Mouse (Mus musculus): Measurements from ENCODE around the gene Tmem203. TPM values are rescaled to one million over a fixed set of nuclear protein-coding genes. Genes with fewer than 3 reads are reported as not detected.
A peak's percentile ranks its signal among the peaks of the same experiment; 100 is the strongest.

Tmem203 gene
- polyA plus RNA-seq, 1 experiment from 2014 or later = 15.4 TPM

- no peak overlapping the region for H3K4me3 ChIP-seq
- no peaks in the 10 kb centered on the region for H3K9me3 ChIP-seq
- H3K27ac ChIP-seq = no peak overlapping the region
- H3K36me3 ChIP-seq (replicated peaks) = peaks cover 17% of the 10 kb centered on the region; the same call in 1 of the 2 replicates
- ATAC-seq (replicated peaks) = no peak
- H3K4me2 ChIP-seq = no peak overlapping the region
- H3K9ac ChIP-seq = no peak overlapping the region
- H3K4me1 ChIP-seq = peaks cover 35% of the 10 kb centered on the region
- peaks cover 61% of the 10 kb centered on the region for H3K27me3 ChIP-seq (replicated peaks)
- 87% methylated on average over 7 of the region's 7 CpGs for WGBS
Measured at GRCm38 (mm10) chr2:25288734-25289345, 33.6 kb downstream of the Tmem203 start.

GRCm38 (mm10) chr2:25289651-25290050 lies 34.4 kb downstream of the Tmem203 start, which contains the start of gene Lrrc26:
Lrrc26 (plus strand) TSS chr2:25289915.
- H3K36me3 ChIP-seq (replicated peaks) = peaks cover 17% of the 10 kb centered on the region; the same call in 1 of the 2 replicates
- 7% methylated on average over 11 of the region's 11 CpGs for WGBS
- peaks cover 69% of the 10 kb centered on the region for H3K27me3 ChIP-seq (replicated peaks)
- no peaks in the 10 kb centered on the region for H3K9me3 ChIP-seq
- peak within 1 kb of the TSS; percentile 20 for H3K9ac ChIP-seq
- H3K4me2 ChIP-seq = peak within 1 kb of the TSS; percentile 53
- ATAC-seq (replicated peaks) = no peak
- H3K4me1 ChIP-seq = peaks cover 35% of the 10 kb centered on the region
- H3K4me3 ChIP-seq = peak within 1 kb of the TSS; percentile 27
- H3K27ac ChIP-seq = no peak within 1 kb of the TSS

- Histone ChIP-seq H3K36me3 (replicated peaks) (peaks cover 11% of the 10 kb centered on the region; the same call in 1 of the 2 replicates), H3K27me3 (replicated peaks) (peaks cover 74% of the 10 kb centered on the region), H3K4me2 (peak overlapping the region; percentile 53), H3K9me3 (no peaks in the 10 kb centered on the region), H3K27ac (no peak overlapping the region), H3K4me3 (peak overlapping the region; percentile 27), H3K4me1 (peaks cover 35% of the 10 kb centered on the region), H3K9ac (peak overlapping the region; percentile 20)
- peak; percentile 56; the same call in 1 of the 2 replicates for ATAC-seq (replicated peaks)
- WGBS = 2% methylated on average over 54 of the region's 54 CpGs
Measured at GRCm38 (mm10) chr2:25290101-25290815, 35.0 kb downstream of the Tmem203 start.

GRCm38 (mm10) chr2:25290816-25291130 lies 35.5 kb downstream of the Tmem203 start:
- peak overlapping the region; percentile 53 for H3K4me2 ChIP-seq
- whole genome bisulfite sequencing = under 1% methylated on average over 18 of the region's 18 CpGs

GRCm38 (mm10) chr2:25291184-25292053 lies 36.2 kb downstream of the Tmem203 start:
- Histone ChIP-seq H3K9me3 (no peaks in the 10 kb centered on the region), H3K4me3 (peak overlapping the region; percentile 27), H3K4me2 (peak overlapping the region; percentile 53), H3K4me1 (peaks cover 35% of the 10 kb centered on the region), H3K9ac (peak overlapping the region; percentile 16; the same call in 1 of the 2 replicates), H3K27ac (no peak overlapping the region), H3K27me3 (replicated peaks) (peaks cover 81% of the 10 kb centered on the region), H3K36me3 (replicated peaks) (peaks cover 13% of the 10 kb centered on the region; the same call in 1 of the 2 replicates)
- 6% methylated on average over 32 of the region's 32 CpGs for WGBS
- peak; percentile 10 for ATAC-seq (replicated peaks)

More at GRCm38 (mm10) chr2:25290816-25291130, 35.5 kb downstream of the Tmem203 start:
- Histone ChIP-seq H3K9ac (peak overlapping the region; percentile 16; the same call in 1 of the 2 replicates), H3K27me3 (replicated peaks) (peaks cover 79% of the 10 kb centered on the region), H3K36me3 (replicated peaks) (peaks cover 10% of the 10 kb centered on the region; the same call in 1 of the 2 replicates), H3K9me3 (no peaks in the 10 kb centered on the region), H3K4me3 (peak overlapping the region; percentile 27), H3K27ac (no peak overlapping the region), H3K4me1 (peaks cover 35% of the 10 kb centered on the region)
- no peak for ATAC-seq (replicated peaks)

GRCm38 (mm10) chr2:25292054-25292544 lies 36.9 kb downstream of the Tmem203 start:
- H3K9me3 ChIP-seq = no peaks in the 10 kb centered on the region
- H3K4me3 ChIP-seq = peak overlapping the region; percentile 13; the same call in 1 of the 2 replicates
- peaks cover 13% of the 10 kb centered on the region; the same call in 1 of the 2 replicates for H3K36me3 ChIP-seq (replicated peaks)
- peak overlapping the region; percentile 41 for H3K4me2 ChIP-seq
- H3K4me1 ChIP-seq = peaks cover 35% of the 10 kb centered on the region
- WGBS = 5% methylated on average over 40 of the region's 43 CpGs
- ATAC-seq (replicated peaks) = peak; percentile 0; the same call in 1 of the 2 replicates
- H3K27me3 ChIP-seq (replicated peaks) = peaks cover 81% of the 10 kb centered on the region
- peak overlapping the region; percentile 21; the same call in 1 of the 2 replicates for H3K9ac ChIP-seq
- H3K27ac ChIP-seq = no peak overlapping the region

GRCm38 (mm10) chr2:25292856-25293255 lies 37.6 kb downstream of the Tmem203 start:
- Histone ChIP-seq H3K4me2 (no peak overlapping the region), H3K36me3 (replicated peaks) (peaks cover 13% of the 10 kb centered on the region; the same call in 1 of the 2 replicates), H3K4me3 (no peak overlapping the region), H3K27me3 (replicated peaks) (peaks cover 79% of the 10 kb centered on the region), H3K9me3 (no peaks in the 10 kb centered on the region), H3K27ac (no peak overlapping the region), H3K4me1 (peaks cover 35% of the 10 kb centered on the region), H3K9ac (no peak overlapping the region)
- WGBS = 0% methylated on average over 1 of the region's 1 CpGs
- no peak for ATAC-seq (replicated peaks)

- peaks cover 78% of the 10 kb centered on the region for H3K27me3 ChIP-seq (replicated peaks)
- no peak for ATAC-seq (replicated peaks)
- no peak overlapping the region for H3K27ac ChIP-seq
- no peak overlapping the region for H3K4me2 ChIP-seq
- no peak overlapping the region for H3K9ac ChIP-seq
- peaks cover 35% of the 10 kb centered on the region for H3K4me1 ChIP-seq
- H3K4me3 ChIP-seq = no peak overlapping the region
- H3K36me3 ChIP-seq (replicated peaks) = peaks cover 13% of the 10 kb centered on the region; the same call in 1 of the 2 replicates
- H3K9me3 ChIP-seq = no peaks in the 10 kb centered on the region
- WGBS = 78% methylated on average over 9 of the region's 9 CpGs
Measured at GRCm38 (mm10) chr2:25293706-25294105, 38.5 kb downstream of the Tmem203 start.

GRCm38 (mm10) chr2:25297093-25297492 lies 41.9 kb downstream of the Tmem203 start:
- Histone ChIP-seq H3K9ac (no peak overlapping the region), H3K4me2 (no peak overlapping the region), H3K9me3 (no peaks in the 10 kb centered on the region), H3K27ac (no peak overlapping the region), H3K36me3 (replicated peaks) (peaks cover 13% of the 10 kb centered on the region; the same call in 1 of the 2 replicates), H3K27me3 (replicated peaks) (peaks cover 44% of the 10 kb centered on the region), H3K4me1 (peaks cover 7% of the 10 kb centered on the region), H3K4me3 (no peak overlapping the region)
- ATAC-seq (replicated peaks) = no peak
- WGBS = 73% methylated on average over 8 of the region's 8 CpGs

- Histone ChIP-seq H3K9me3 (no peaks in the 10 kb centered on the region), H3K4me3 (no peak overlapping the region), H3K4me1 (no peaks in the 10 kb centered on the region), H3K27me3 (replicated peaks) (peaks cover 35% of the 10 kb centered on the region), H3K36me3 (replicated peaks) (peaks cover 13% of the 10 kb centered on the region; the same call in 1 of the 2 replicates), H3K27ac (no peak overlapping the region), H3K4me2 (no peak overlapping the region), H3K9ac (no peak overlapping the region)
- WGBS = 82% methylated on average over 10 of the region's 10 CpGs
- ATAC-seq (replicated peaks) = no peak
Measured at GRCm38 (mm10) chr2:25298046-25298445, 42.8 kb downstream of the Tmem203 start.

- H3K4me1 ChIP-seq = peaks cover 17% of the 10 kb centered on the region
- 0 out of 2 replicates have a peak, but pooled peaks cover 7% of the 10 kb centered on the region for H3K36me3 ChIP-seq (replicated peaks)
- WGBS = 70% methylated on average over 3 of the region's 3 CpGs
- H3K9ac ChIP-seq = no peak overlapping the region
- no peak overlapping the region for H3K4me3 ChIP-seq
- ATAC-seq (replicated peaks) = no peak
- peaks cover 29% of the 10 kb centered on the region for H3K27me3 ChIP-seq (replicated peaks)
- no peaks in the 10 kb centered on the region for H3K9me3 ChIP-seq
- H3K27ac ChIP-seq = no peak overlapping the region
- no peak overlapping the region for H3K4me2 ChIP-seq
Measured at GRCm38 (mm10) chr2:25303452-25303851, 48.2 kb downstream of the Tmem203 start.

Measured in midbrain, embryonic 15.5 days (tissue).